18 mouse cellular contexts compared by ENCODE assay signal in genomic region chr15:46990201-46990600, GRCm38 (mm10).
DNase-seq lines count a peak whose midpoint lies in the region; ATAC-seq and TF ChIP-seq lines count a peak whose summit lies in the region.
"Had no signal": no experiment of that assay in that cellular context is flagged by ENCODE, and none has a peak within 500 bp of the region (broad histone marks: within the 10 kb centered on the region; RNA-seq: fewer than 3 reads in every experiment).

No protein-coding gene starts in this region.

- no peak for TF ChIP-seq POLR2A in limb, embryonic 14.5 days (IDR thresholded peaks at IDR 0.05; ENCODE audit: borderline replicate concordance, extremely low read depth, insufficient read depth, insufficient read length)

- POLR2A ChIA-PET in Patski (lab: Charles Lee) = no interaction called here

- H3K9me3 ChIP-seq in hindbrain, embryonic 11.5 days (ENCODE audit: control insufficient read depth, low read length) = no peaks in the 10 kb centered on the region
- H3K9me3 ChIP-seq in hindbrain, embryonic 16.5 days (ENCODE audit: control insufficient read depth, low read length) = no peaks in the 10 kb centered on the region
- H3K9me3 ChIP-seq in limb, embryonic 14.5 days (ENCODE audit: control insufficient read depth, low read length) = no peaks in the 10 kb centered on the region
- no peaks in the 10 kb centered on the region for H3K9me3 ChIP-seq in limb, embryonic 10.5 days (replicated peaks)
- H3K9me3 ChIP-seq: embryonic facial prominence, embryonic 13.5 days; forebrain, embryonic 13.5 days; liver, embryonic 15.5 days had no signal

- 51% methylated on average over 3 of the region's 3 CpGs for WGBS in hindbrain, embryonic 11.5 days
- 48% methylated on average over 3 of the region's 3 CpGs for WGBS in hindbrain, embryonic 16.5 days
- 51% methylated on average over 3 of the region's 3 CpGs for WGBS in limb, embryonic 14.5 days
- 59% methylated on average over 3 of the region's 3 CpGs for WGBS in limb, embryonic 10.5 days

- no peak overlapping the region for H3K9ac ChIP-seq in hindbrain, embryonic 11.5 days (ENCODE audit: low read depth, low read length)
- no peak overlapping the region for H3K9ac ChIP-seq in hindbrain, embryonic 16.5 days (ENCODE audit: low read depth, low read length)
- no peak overlapping the region for H3K9ac ChIP-seq in limb, embryonic 14.5 days (ENCODE audit: low read depth, low read length, severe bottlenecking)
- H3K9ac ChIP-seq: embryonic facial prominence, embryonic 13.5 days; forebrain, embryonic 13.5 days; liver, embryonic 15.5 days had no signal

- peak; percentile 9 for TF ChIP-seq CTCF in Patski (IDR thresholded peaks at IDR 0.05)

- peak; percentile 14 for DNase-seq in hindbrain, embryonic 11.5 days (ENCODE audit: low spot score)
- DNase-seq in limb, embryonic 14.5 days (ENCODE audit: low spot score) = peak; percentile 3
- DNase-seq in limb, embryonic 10.5 days (ENCODE audit: low spot score) = no peak
- DNase-seq in Patski (ENCODE audit: low read depth, low spot score) = no peak
- peak; percentile 7 for DNase-seq in retina, postnatal 1 day
- DNase-seq in heart, adult 18-20 months = no peak
- no peak for DNase-seq in natural killer cell, adult 2 months (ENCODE audit: low spot score in 2 of 2)
- DNase-seq: adrenal gland, postnatal 36 days; cerebellum, adult 11 months; gastrocnemius, postnatal 36 days; kidney, postnatal 14 days; lung, postnatal 4 days; right cerebral cortex, postnatal 14 days; thymus, postnatal 25 days had no signal

- CTCF ChIA-PET in Patski (lab: Charles Lee) = no interaction called here

- no peaks in the 10 kb centered on the region for H3K27me3 ChIP-seq in hindbrain, embryonic 11.5 days (ENCODE audit: control insufficient read depth, insufficient read depth, low read length)
- H3K27me3 ChIP-seq in hindbrain, embryonic 16.5 days (replicated peaks; ENCODE audit: control insufficient read depth, insufficient read depth, low read length) = no peaks in the 10 kb centered on the region
- H3K27me3 ChIP-seq in limb, embryonic 14.5 days (ENCODE audit: control insufficient read depth, insufficient read depth, low read length) = no peaks in the 10 kb centered on the region
- no peaks in the 10 kb centered on the region for H3K27me3 ChIP-seq in limb, embryonic 10.5 days (ENCODE audit: low read depth, poor library complexity, severe bottlenecking)
- no peaks in the 10 kb centered on the region for H3K27me3 ChIP-seq in Patski
- H3K27me3 ChIP-seq: embryonic facial prominence, embryonic 13.5 days; forebrain, embryonic 13.5 days; liver, embryonic 15.5 days had no signal

- no peak overlapping the region for H3K4me3 ChIP-seq in hindbrain, embryonic 11.5 days (ENCODE audit: low read depth, low read length)
- no peak overlapping the region for H3K4me3 ChIP-seq in hindbrain, embryonic 16.5 days (ENCODE audit: low read length)
- no peak overlapping the region for H3K4me3 ChIP-seq in limb, embryonic 14.5 days (replicated peaks; ENCODE audit: low read length)
- no peak overlapping the region for H3K4me3 ChIP-seq in limb, embryonic 10.5 days
- H3K4me3 ChIP-seq: embryonic facial prominence, embryonic 13.5 days; forebrain, embryonic 13.5 days; liver, embryonic 15.5 days had no signal

- in situ Hi-C loops in Patski (cut with MboI; ENCODE audit: low pct_unique_long_range_greater_than_20kb) = loop anchor here (25.0 kb wide), 1 partner anchor 403 kb away; no protein-coding TSS in a partner anchor

- H3K27ac ChIP-seq in hindbrain, embryonic 11.5 days (ENCODE audit: low read depth, low read length) = no peak overlapping the region
- no peak overlapping the region for H3K27ac ChIP-seq in hindbrain, embryonic 16.5 days (ENCODE audit: low read depth, low read length)
- no peak overlapping the region for H3K27ac ChIP-seq in limb, embryonic 14.5 days (replicated peaks; ENCODE audit: low read depth, low read length)
- no peak overlapping the region for H3K27ac ChIP-seq in limb, embryonic 10.5 days
- H3K27ac ChIP-seq: embryonic facial prominence, embryonic 13.5 days; forebrain, embryonic 13.5 days; liver, embryonic 15.5 days had no signal

- H3K36me3 ChIP-seq in hindbrain, embryonic 11.5 days (ENCODE audit: control insufficient read depth, insufficient read depth, low read length) = no peaks in the 10 kb centered on the region
- H3K36me3 ChIP-seq in hindbrain, embryonic 16.5 days (ENCODE audit: control insufficient read depth, insufficient read depth, low read length) = no peaks in the 10 kb centered on the region
- no peaks in the 10 kb centered on the region for H3K36me3 ChIP-seq in limb, embryonic 14.5 days (ENCODE audit: control insufficient read depth, insufficient read depth, low read length)
- no peaks in the 10 kb centered on the region for H3K36me3 ChIP-seq in limb, embryonic 10.5 days
- H3K36me3 ChIP-seq: embryonic facial prominence, embryonic 13.5 days; liver, embryonic 15.5 days had no signal

- ATAC-seq in hindbrain, embryonic 11.5 days (ENCODE audit: low FRiP score) = no peak
- no peak for ATAC-seq in hindbrain, embryonic 16.5 days
- ATAC-seq in limb, embryonic 14.5 days (ENCODE audit: low FRiP score, low read depth) = no peak
- no peak for ATAC-seq in Patski
- ATAC-seq: forebrain, embryonic 13.5 days had no signal

- no peak overlapping the region for H3K4me2 ChIP-seq in hindbrain, embryonic 11.5 days (replicated peaks; ENCODE audit: low read depth, low read length)
- no peak overlapping the region for H3K4me2 ChIP-seq in hindbrain, embryonic 16.5 days (ENCODE audit: low read length)
- H3K4me2 ChIP-seq in limb, embryonic 14.5 days (replicated peaks; ENCODE audit: low read depth, low read length, severe bottlenecking) = no peak overlapping the region
- H3K4me2 ChIP-seq: embryonic facial prominence, embryonic 13.5 days; forebrain, embryonic 13.5 days; liver, embryonic 15.5 days had no signal

- no peaks in the 10 kb centered on the region for H3K4me1 ChIP-seq in hindbrain, embryonic 11.5 days (replicated peaks; ENCODE audit: control insufficient read depth, insufficient read depth, low read length)
- no peaks in the 10 kb centered on the region for H3K4me1 ChIP-seq in hindbrain, embryonic 16.5 days (ENCODE audit: control insufficient read depth, insufficient read depth, low read depth, low read length)
- H3K4me1 ChIP-seq in limb, embryonic 14.5 days (ENCODE audit: control insufficient read depth, insufficient read depth, low read length) = no peaks in the 10 kb centered on the region
- no peaks in the 10 kb centered on the region for H3K4me1 ChIP-seq in limb, embryonic 10.5 days
- H3K4me1 ChIP-seq: embryonic facial prominence, embryonic 13.5 days; forebrain, embryonic 13.5 days; liver, embryonic 15.5 days had no signal

Comparison
In these comparisons a context has a peak if more than half of its experiments do, and no peak if none do; other contexts are left out.
1. DNase-seq: peak in hindbrain, embryonic 11.5 days (single experiment), limb, embryonic 14.5 days (single experiment) and retina, postnatal 1 day (single experiment); none in limb, embryonic 10.5 days (single experiment), Patski (single experiment), heart, adult 18-20 months (0 of 2) and natural killer cell, adult 2 months (0 of 2).